20 mouse cellular contexts compared by ENCODE assay signal in the genomic region with DNA sequence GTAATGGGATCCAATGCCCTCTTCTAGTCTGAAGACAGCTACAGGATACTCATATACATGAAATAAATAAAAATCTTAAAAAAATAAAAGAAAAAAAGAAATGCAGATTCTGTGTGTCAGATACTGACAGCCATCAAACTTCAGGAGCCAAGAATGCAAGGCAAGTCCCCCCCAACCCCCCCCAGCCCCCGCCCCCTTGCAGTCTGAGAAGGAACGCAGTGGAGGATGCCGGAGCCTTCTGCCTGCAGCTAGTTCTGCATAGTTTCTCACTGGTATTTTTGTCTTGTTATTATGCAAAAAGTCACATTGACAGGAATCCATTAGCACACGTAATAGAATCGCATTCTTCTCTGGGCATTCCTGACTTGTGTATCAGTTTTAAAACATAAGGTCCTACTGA.
"Had no signal": no experiment of that assay in that cellular context is flagged by ENCODE, and none has a peak within 500 bp of the region (broad histone marks: within the 10 kb centered on the region; RNA-seq: fewer than 3 reads in every experiment).

No protein-coding gene starts in this region.

- H3K27ac ChIP-seq: kidney, embryonic 15.5 days; left cerebral cortex, adult 2 months; limb, embryonic 12.5 days; limb, embryonic 15.5 days; liver, embryonic 14.5 days; lung, embryonic 15.5 days; midbrain, embryonic 10.5 days; midbrain, embryonic 13.5 days had no signal

- H3K4me2 ChIP-seq: kidney, embryonic 15.5 days; limb, embryonic 12.5 days; limb, embryonic 15.5 days; liver, embryonic 11.5 days; lung, embryonic 15.5 days; midbrain, embryonic 13.5 days had no signal

- H3K27me3 ChIP-seq: kidney, embryonic 15.5 days; limb, embryonic 12.5 days; limb, embryonic 15.5 days; lung, embryonic 15.5 days; megakaryocyte, embryonic 14.5 days; midbrain, embryonic 13.5 days had no signal

- DNase-seq: kidney, adult 8-10 months; kidney, postnatal 10 days; layer of hippocampus, postnatal 36 days; left cerebral cortex, postnatal 4 days; liver, postnatal 0 days; lung, postnatal 36 days; thymus, adult 18-20 months; thymus, postnatal 36 days had no signal

- H3K9me3 ChIP-seq: kidney, embryonic 15.5 days; limb, embryonic 12.5 days; limb, embryonic 15.5 days; lung, embryonic 15.5 days; megakaryocyte, embryonic 14.5 days; midbrain, embryonic 10.5 days; midbrain, embryonic 13.5 days had no signal

- ATAC-seq: liver, postnatal 0 days; midbrain, embryonic 13.5 days; midbrain, embryonic 16.5 days had no signal

- H3K36me3 ChIP-seq: kidney, embryonic 15.5 days; limb, embryonic 12.5 days; limb, embryonic 15.5 days; lung, embryonic 15.5 days had no signal

- H3K9ac ChIP-seq: kidney, embryonic 15.5 days; limb, embryonic 12.5 days; limb, embryonic 15.5 days; liver, embryonic 14.5 days; liver, postnatal 0 days; lung, embryonic 15.5 days; midbrain, embryonic 13.5 days had no signal

- H3K4me3 ChIP-seq: kidney, embryonic 15.5 days; left cerebral cortex, adult 2 months; limb, embryonic 12.5 days; limb, embryonic 15.5 days; lung, embryonic 15.5 days; megakaryocyte, embryonic 14.5 days; midbrain, embryonic 10.5 days; midbrain, embryonic 13.5 days; myocyte had no signal
